Mouse (Mus musculus) cerebellum, postnatal 25 days (tissue): ENCODE results near the gene Nkx1-1.

ENCODE experiments used
- DNase-seq, 2 experiments: peaks; one replicate each; pipeline ENCODE4 v3.0.0; 2021; ENCODE audit warnings: mixed read lengths in 2 of 2

Nkx1-1 gene

DNA sequence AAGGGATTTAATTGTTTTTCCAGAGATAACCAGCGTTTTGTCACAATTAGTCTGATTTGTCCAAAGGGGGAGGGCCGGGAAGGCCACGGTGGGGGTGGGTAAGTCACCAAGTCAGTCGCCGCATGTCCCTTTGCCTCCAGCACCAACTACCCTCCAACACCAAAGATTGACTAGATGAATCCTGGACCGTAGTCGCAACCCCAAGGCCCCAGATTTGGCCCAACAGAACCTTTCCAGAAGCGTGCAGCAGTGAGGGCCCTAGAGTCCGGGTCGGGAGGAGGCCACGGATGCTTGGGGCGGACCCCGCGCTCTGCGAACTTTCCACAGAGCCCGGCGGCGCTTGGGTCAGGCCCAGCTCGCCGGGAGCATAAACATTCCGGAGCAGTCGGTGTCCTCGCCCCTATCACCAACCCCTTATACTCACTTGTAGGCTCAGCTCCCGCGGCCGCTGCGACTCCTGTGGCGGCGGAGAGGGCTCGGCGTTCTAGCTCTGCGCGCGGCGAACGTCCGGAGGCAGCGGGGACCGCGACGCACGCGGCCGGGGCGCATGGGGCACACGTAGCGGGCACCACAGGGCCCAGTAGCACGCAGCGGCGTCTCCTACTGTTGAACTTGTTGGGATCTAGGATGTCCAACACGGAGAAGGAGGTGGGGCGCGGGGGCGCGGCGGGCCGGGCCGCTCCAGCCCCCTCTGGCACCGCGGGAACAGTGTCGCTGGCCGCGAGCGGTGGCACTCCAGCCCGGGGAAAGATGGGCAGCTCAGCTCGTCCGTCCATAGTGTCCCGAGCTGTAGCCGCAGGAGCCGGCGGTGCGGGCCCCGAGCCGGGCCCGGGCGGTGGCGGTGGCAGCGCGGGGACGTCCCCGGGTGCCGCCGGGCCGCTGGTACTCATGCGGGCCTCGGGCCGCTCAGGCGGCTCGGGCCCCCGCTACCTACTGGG, at the start of gene Nkx1-1:
Gene Nkx1-1, minus strand, starts transcription at position 776 of the 938 bp plus-strand sequence.
- DNase-seq = peak; percentile 17

GRCm38 (mm10) chr5:33481318-33481685, 47.5 kb upstream of the Nkx1-1 start:
- DNase-seq = no peak

- no peak for DNase-seq
These were observed 47.0 kb upstream of the Nkx1-1 start for GRCm38 (mm10) chr5:33480582-33481317.

DNA sequence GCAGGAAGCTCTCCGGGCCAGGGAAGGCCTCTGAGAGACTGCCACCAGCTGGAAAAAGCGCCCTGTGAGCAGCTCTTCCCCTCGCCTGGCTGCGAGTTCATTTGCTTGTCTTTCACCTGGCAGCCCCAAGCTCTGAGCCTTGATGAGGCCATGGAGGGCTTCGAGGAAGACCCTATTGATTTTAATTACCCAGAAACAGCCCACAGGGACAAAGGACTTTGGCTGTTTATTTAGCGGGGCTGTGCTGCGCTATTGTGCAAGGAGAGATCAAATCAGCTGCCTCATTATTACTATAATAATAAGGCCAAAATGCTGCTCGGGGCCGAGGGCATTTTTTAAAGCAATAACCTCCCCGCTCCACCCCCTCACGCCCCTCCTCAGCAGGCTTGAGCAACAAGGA, 31.7 kb upstream of the Nkx1-1 start:
- DNase-seq = no peak

DNA sequence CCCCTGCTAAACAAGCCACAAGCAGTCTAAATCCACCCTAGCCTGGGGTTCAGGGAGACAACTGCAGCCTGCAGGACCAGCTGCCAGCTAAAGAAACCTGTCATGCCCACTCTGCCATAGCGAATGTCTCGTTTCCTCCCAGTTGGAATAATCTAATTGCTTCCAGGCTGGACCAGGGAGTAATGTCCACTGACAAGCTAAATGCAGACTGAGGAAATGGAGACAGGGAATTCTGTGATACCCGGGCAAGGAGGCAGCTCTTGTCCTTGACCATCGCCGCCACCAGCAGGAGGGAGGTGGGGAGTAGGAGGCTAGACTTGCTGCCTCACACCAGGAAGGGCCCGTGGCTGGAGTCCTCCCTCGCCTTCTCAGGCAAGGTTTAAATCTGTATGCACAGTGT, 30.6 kb upstream of the Nkx1-1 start:
- no peak for DNase-seq

GRCm38 (mm10) chr5:33459111-33459510, 25.3 kb upstream of the Nkx1-1 start:
- no peak for DNase-seq

DNA sequence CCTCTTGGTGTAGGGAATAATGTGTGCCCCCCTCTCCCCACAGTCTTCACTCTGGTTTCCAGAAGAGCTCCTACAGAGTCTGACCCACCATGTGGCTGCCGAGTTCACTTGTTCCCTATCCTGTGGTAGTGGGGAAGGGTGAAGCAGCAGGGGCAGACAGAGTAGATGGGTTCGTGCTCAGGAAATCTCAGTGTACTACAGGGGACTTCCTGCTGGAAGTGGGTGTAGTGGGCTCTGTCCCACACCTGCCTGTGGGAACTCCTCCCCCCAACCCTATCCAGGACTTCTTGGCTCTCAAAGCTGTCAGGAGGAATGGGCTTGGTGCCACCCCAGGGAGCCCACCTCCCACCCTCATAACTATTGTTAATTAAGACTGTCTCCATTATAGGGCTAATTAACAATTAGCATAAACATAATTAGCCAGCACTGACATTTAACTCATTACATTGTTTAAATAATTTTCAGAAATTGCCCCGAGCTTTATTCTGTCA, 24.4 kb upstream of the Nkx1-1 start:
- DNase-seq = no peak

DNA sequence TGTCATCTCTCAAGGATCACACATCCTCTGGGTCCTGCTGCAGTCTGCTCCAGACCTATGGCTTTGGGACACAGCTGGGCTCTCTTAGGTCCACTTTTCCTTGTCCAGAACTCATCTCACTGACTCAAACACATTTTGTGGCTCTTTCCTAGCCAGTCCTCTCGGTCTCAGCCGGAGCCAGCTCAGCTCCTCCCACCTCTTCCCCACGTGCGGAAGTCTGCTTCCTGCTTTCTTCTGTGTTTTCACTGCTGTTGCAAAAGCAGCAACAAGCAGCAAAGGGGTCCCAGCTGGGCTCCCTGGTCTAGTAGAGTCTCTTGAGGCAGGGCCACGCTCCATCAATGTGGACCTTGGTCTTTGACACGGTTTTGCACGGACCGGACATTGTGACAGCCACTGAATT, 22.0 kb upstream of the Nkx1-1 start:
- DNase-seq = no peak

- DNase-seq = peak; percentile 36 to 61
These were observed 10.0 kb upstream of the Nkx1-1 start for GRCm38 (mm10) chr5:33443794-33444193.

- DNase-seq = peak; percentile 82 to 88
These were observed 9.3 kb upstream of the Nkx1-1 start for GRCm38 (mm10) chr5:33442927-33443710.

GRCm38 (mm10) chr5:33438214-33438613, 4.4 kb upstream of the Nkx1-1 start:
- DNase-seq = peak; percentile 31 to 66

- DNase-seq = no peak
These were observed 2.2 kb upstream of the Nkx1-1 start for GRCm38 (mm10) chr5:33435941-33436340.

- no peak for DNase-seq
These were observed 1.4 kb upstream of the Nkx1-1 start for GRCm38 (mm10) chr5:33435151-33435550.

DNA sequence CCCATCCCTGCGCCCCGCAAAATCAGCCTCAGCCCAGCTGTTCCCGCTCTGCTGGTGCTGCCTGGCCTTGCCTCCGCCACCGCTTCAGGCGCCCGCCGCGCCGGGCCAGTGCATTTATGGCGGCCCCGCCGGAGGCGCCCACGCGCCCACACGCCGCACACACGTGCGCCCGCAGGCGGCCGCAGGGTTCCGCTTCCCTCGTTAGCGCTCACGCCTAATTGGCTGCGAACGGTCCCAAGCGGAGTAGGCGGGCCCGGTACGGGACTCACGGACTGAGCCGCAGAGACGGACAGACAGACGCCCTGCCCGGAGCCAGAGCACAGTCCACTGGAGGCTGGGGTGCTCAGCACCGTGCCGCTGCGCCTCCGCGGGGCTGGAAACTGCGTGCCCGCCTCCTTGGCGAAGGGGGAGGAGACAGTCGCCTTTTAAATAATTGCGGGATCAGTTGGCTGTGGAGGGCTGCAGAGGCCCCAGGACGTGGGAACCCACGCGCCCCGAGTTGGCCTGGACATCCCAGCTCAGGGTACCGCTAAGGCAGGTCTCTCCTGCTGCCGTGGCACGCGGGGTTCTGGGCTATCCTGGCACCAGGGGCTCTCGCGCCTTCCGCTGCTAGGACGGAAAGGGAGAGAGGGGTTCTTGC, 485 bp upstream of the Nkx1-1 start:
- peak in 1 of 2 experiments; percentile 19 for DNase-seq

GRCm38 (mm10) chr5:33432057-33432935, 1.5 kb downstream of the Nkx1-1 start:
- peak; percentile 14 to 32 for DNase-seq

GRCm38 (mm10) chr5:33431173-33432005, 2.4 kb downstream of the Nkx1-1 start:
- DNase-seq = peak; percentile 40 to 41

DNA sequence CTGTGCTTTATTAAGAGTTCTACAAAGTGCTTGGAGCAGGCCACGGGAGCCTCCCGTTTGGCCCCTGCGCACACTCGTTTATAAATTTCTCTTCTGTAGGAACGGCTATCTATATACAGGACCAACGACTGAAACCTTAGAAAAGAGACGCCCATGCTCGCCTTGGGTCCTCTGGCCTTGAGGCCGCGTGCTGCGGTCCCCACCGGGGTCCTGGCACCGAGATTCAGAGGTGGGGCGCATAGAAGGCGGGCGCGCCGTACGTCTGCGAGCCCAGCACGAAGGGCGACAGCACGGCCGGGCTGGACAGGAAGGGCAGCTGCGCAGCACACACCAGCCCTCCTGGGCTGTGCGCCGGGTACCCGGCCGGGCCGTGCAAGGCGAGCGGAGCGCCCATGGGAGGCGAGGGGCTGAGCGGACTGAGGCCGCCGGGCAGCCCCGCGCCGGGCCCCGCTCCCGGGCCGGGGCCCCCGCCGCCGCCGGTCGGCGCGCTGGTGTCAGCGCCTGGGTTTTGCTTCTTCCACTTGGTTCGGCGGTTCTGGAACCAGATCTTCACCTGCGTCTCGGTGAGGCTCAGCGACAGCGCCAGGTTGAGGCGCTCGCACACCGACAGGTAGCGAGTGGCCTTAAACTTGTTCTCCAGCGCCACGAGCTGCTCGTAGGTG, 3.1 kb downstream of the Nkx1-1 start:
- peak; percentile 27 to 46 for DNase-seq

- no peak for DNase-seq
These were observed 3.7 kb downstream of the Nkx1-1 start for GRCm38 (mm10) chr5:33430106-33430505.

- DNase-seq = no peak
These were observed 6.3 kb downstream of the Nkx1-1 start for GRCm38 (mm10) chr5:33427461-33427860.

GRCm38 (mm10) chr5:33420313-33420712, 13.5 kb downstream of the Nkx1-1 start:
- DNase-seq = no peak
